Mouse (Mus musculus) heart, postnatal 0 days (tissue): Measurements from ENCODE around the gene Ccdc82. TPM values are rescaled to one million over a fixed set of nuclear protein-coding genes. Genes with fewer than 3 reads are reported as not detected.
A peak's percentile ranks its signal among the peaks of the same experiment; 100 is the strongest.

Source experiments
- ATAC-seq: fragments of 200-750 bp; cut with Nextera tagmentation; 2 replicates; pipeline ENCODE4 v1.8.0; 2017; ENCODE audit warnings: low read depth, moderate number of reproducible peaks, moderate library complexity; ENCODE audit not compliant: insufficient read depth
- DNase-seq: peaks from one replicate; pipeline ENCODE4 v3.0.0-alpha.2; 2016; ENCODE audit warnings: low spot score
- H3K27ac ChIP-seq: fragments of 300-500 bp; sonication (generic); 2 replicates; pipeline ENCODE4 v1.5.1; 2014; ENCODE audit warnings: low read depth, mild to moderate bottlenecking
- H3K27me3 ChIP-seq: fragments of 300-500 bp; sonication (generic); 2 replicates; pipeline ENCODE4 v1.6.1; 2014; ENCODE audit warnings: low read length, mixed read lengths; ENCODE audit not compliant: control insufficient read depth, insufficient read depth
- H3K36me3 ChIP-seq: fragments of 300-500 bp; sonication (generic); replicated peaks from 2 replicates; pipeline ENCODE4 v1.6.1; 2014; ENCODE audit warnings: low read length, mixed read lengths; ENCODE audit not compliant: control insufficient read depth, insufficient read depth
- H3K4me1 ChIP-seq: fragments of 300-500 bp; sonication (generic); 2 replicates; pipeline ENCODE4 v1.6.1; 2014; ENCODE audit warnings: antibody characterized with exemption; ENCODE audit not compliant: control insufficient read depth, insufficient read depth
- H3K4me2 ChIP-seq: fragments of 300-500 bp; sonication (generic); 2 replicates; pipeline ENCODE4 v1.6.1; 2014; ENCODE audit warnings: low read depth, mild to moderate bottlenecking, low read length, moderate library complexity
- H3K4me3 ChIP-seq: fragments of 300-500 bp; sonication (generic); 2 replicates; pipeline ENCODE4 v1.5.1; 2014; ENCODE audit warnings: low read depth, low read length
- H3K9ac ChIP-seq: fragments of 300-500 bp; sonication (generic); replicated peaks from 2 replicates; pipeline ENCODE4 v1.6.1; 2014; ENCODE audit warnings: low read depth, low read length, mixed read lengths
- H3K9me3 ChIP-seq: fragments of 300-500 bp; sonication (generic); replicated peaks from 2 replicates; pipeline ENCODE4 v1.6.1; 2016; ENCODE audit warnings: low read length; ENCODE audit not compliant: control insufficient read depth
- CTCF ChIP-seq: IDR thresholded peaks from 2 replicates; pipeline ENCODE4 v1.5.1; 2016; ENCODE audit warnings: antibody characterized with exemption, control low read depth, low read depth
- EP300 ChIP-seq: IDR thresholded peaks from 2 replicates; pipeline ENCODE4 v1.6.1; 2016; ENCODE audit warnings: antibody characterized with exemption, low read depth
- WGBS: fragments of 180-500 bp; shearing (Covaris S2); extraction: QIAGEN DNeasy Blood & Tissue Kit; methylation state at CpG from one replicate; pipeline ENCODE4 v1.1.7; 2014; 5-methylcytosine and 5-hydroxymethylcytosine counted together
- polyA plus RNA-seq: library from polyadenylated mRNA; unstranded; fragments of >200 nt; fragmentation: Nextera tagmentation; extraction: Ambion mirVana; gene quantifications from 2 replicates; pipeline ENCODE4 v1.2.1, GENCODE M21; 2015
- total RNA-seq: library from RNA; depleted of rRNA; stranded (reverse); fragments of >200 nt; gene quantifications from 2 replicates; pipeline ENCODE4 v1.2.3, GENCODE M21; 2014; ENCODE audit warnings: low replicate concordance; rRNA removed

The Ccdc82 gene
- total and polyA plus RNA-seq, 2 experiments from 2014 or later = 4.1 to 7.9 TPM

GRCm38 (mm10) chr9:13323612-13324011, 76.9 kb downstream of the Ccdc82 start:
- no peak overlapping the region for H3K9ac ChIP-seq
- ATAC-seq (no peak; the same call in 1 of the 2 replicates), DNase-seq (no peak)
- 10% methylated on average over 1 of the region's 1 CpGs for WGBS
- TF ChIP-seq CTCF (no peak), EP300 (no peak)
- no peak overlapping the region for H3K4me3 ChIP-seq
- H3K27me3 ChIP-seq = no peaks in the 10 kb centered on the region
- peaks cover 17% of the 10 kb centered on the region for H3K4me1 ChIP-seq
- H3K36me3 ChIP-seq = no peaks in the 10 kb centered on the region
- peak overlapping the region; percentile 68 for H3K27ac ChIP-seq
- H3K4me2 ChIP-seq = no peak overlapping the region
- no peaks in the 10 kb centered on the region for H3K9me3 ChIP-seq

Other genes with a start within 250 kb of the Ccdc82 start
- gene Jrkl, start 1.1 kb upstream of the Ccdc82 start, total RNA-seq = 1.5 and 5.5 TPM in 2 replicates
- 7.7 and 8.1 TPM in 2 replicates for gene Jrkl, start 1.1 kb upstream of the Ccdc82 start, polyA plus RNA-seq
- 7.0 and 10.4 TPM in 2 replicates for gene Maml2, start 51.0 kb downstream of the Ccdc82 start, total RNA-seq
- gene Maml2, start 51.0 kb downstream of the Ccdc82 start, polyA plus RNA-seq = 6.0 and 6.2 TPM in 2 replicates
- gene Gm17571, start 199.8 kb downstream of the Ccdc82 start, total RNA-seq = not detected in 2 replicates
- gene Gm17571, start 199.8 kb downstream of the Ccdc82 start, polyA plus RNA-seq = not detected in 2 replicates